Mouse (Mus musculus) embryonic stem cell, embryonic (primary cell): ENCODE results near the gene Hhip.
"Not testable (repeated sequence)": the region's sequence is repeated elsewhere in the genome, so short reads cannot be mapped to it uniquely, and the experiment has no call there.

ENCODE experiments used
- CTCF ChIA-PET, 4 experiments: fragments of 300-600 bp in 2 of 4; fragments of 350-600 bp in 2 of 4; sonication (Branson Sonifier 250); formaldehyde crosslinking; loops; one replicate each; lab custom pipeline; 2022; ENCODE audit warnings: inconsistent platforms in 2 of 4; lab: Charles Lee
- POLR2A ChIA-PET, 4 experiments: fragments of 300-600 bp in 2 of 4; fragments of 350-600 bp in 2 of 4; sonication (Branson Sonifier 250); formaldehyde crosslinking; loops; one replicate each; lab custom pipeline; 2022; ENCODE audit warnings: antibody characterized with exemption in 4 of 4, inconsistent platforms in 1 of 4; lab: Charles Lee

Hhip gene

DNA sequence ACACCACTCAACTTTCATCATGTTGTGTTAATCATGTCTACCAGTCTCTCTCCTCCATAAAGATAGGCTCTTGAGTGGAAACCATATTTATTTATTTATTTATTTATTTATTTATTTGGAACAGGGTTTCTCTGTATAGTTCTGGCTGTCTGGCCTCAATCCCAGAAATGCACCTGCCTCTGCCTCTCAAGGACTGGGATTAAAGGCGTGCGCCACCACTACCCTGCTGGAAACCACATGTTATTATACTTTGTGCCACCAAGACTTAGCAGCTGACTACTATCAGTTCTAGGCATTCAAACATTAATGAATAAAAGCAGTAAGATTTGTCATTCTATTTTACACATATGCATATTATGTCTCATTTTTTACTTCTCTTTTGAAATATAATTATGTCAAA, 42.0 kb downstream of the Hhip start:
- CTCF ChIA-PET: no interaction called here
- POLR2A ChIA-PET: no interaction called here

DNA sequence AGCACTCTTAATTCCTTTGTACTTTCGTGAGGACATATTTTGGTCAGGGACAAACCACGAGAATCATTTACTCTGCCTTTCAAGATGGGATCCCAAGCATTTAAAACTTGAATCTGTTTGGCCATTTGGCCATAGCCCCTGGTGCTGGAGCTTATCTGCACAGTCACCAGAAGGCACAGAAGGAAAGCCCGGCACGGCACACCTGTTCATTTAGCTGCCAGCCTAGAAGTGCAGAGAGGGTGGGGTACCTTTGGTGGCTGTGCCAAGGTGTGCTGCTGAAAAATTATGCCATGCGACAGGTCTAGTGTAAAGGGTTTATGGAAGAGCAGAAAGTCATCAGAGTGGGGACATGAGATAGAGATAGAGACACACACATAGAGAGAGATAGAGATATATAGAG, 53.4 kb downstream of the Hhip start:
- ChIA-PET CTCF (interaction anchor here in 1 of 4 experiments (0.6 kb wide), 1 partner anchor 1638 kb away, joined by 3 read pairs; no protein-coding TSS in a partner anchor), POLR2A (no interaction called here)

DNA sequence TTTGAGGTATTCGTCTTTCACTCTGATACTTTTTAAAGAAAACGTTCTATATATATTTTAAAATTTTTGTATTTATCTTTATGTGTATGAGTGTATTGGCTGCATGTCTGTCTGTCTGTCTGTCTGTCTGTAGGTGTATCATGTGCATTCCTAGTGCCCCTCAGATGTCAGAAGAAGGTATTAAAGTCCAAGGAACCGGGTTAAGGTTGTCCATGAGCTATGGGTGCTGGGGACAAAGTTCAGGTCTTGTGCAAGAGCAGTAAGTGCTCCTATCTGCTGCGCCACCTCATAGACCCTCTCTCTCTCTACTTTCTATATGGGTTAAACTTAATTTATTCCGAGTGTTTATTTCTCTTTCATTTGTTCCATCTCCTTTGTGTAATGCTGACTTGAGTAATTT, 55.5 kb downstream of the Hhip start:
- ChIA-PET POLR2A (no interaction called here), CTCF (no interaction called here)

DNA sequence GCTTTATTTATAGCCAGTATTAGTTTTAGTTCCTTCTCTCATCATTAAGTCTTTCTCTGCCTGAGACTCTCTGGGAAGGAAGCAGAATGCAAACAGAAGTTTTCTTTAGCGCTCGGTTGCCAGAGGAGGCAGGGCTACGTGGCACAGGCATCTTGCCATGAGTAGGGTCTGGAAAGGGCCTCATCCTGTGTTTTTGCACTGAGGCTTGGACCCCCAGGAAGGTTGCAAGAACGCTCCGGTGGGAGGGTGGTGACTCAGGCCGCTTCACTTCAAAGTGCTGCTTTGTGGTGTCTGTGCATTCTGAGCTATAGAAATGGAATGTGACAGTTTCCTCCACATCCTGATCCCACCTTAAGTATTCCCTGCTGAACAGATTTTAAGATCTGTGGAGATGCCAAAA, 62.7 kb downstream of the Hhip start:
- CTCF ChIA-PET: interaction anchor here in 1 of 4 experiments (0.8 kb wide), 1 partner anchor 9 kb away, joined by 3 read pairs; no protein-coding TSS in a partner anchor
- POLR2A ChIA-PET: no interaction called here

DNA sequence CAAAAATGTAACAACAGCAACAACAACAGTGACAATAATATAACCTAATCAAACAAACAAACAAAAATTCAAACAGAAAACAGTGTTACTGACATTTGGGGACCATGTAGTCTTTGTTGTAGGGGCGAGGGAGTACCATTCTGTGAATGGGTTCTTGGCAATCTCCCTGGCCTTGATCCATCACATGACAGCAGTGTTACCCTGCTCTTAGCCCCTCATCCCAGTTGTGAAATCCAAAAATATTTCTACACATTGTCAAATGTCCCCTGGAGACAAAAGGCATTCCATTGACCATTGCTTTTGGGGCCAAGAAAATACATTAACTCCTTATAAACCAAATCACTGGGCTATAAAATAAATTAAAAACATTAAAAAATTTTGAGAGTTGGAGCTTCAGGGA, 64.3 kb downstream of the Hhip start:
- POLR2A ChIA-PET: no interaction called here
- CTCF ChIA-PET: no interaction called here

DNA sequence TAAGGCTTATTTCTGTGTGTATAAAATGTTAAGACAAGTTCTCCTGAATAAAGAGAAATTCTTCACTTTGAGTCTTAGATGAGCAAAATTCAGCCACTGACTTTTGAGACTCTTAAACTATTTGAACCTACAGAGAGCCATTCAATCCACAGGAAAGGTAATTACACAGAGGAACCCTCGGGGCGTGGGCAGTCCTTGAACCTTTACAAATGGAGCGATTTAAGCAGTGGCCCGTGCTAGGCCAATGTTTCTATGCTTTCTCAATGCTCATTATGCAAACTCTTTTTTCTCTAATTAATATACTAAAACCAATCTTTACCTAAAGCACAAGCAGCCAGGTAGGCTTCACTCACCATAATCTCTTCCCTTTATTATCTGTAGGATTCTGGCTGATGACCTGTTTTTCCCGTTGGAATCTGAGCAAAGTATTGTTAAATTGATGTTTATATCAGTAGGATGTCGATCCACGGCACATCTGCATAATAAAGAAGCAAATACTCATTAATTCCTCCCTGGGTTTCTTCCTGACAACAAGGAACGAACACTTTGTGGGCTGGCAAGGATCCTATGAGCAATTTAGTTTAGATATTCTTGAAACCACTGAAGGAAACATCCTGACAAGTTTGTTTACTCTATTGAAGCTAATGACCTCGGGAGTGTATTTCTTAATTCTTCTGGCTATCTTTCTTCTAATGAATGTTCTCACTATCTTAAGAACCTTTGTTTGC, 65.5 kb downstream of the Hhip start:
- ChIA-PET CTCF (no interaction called here), POLR2A (no interaction called here)

DNA sequence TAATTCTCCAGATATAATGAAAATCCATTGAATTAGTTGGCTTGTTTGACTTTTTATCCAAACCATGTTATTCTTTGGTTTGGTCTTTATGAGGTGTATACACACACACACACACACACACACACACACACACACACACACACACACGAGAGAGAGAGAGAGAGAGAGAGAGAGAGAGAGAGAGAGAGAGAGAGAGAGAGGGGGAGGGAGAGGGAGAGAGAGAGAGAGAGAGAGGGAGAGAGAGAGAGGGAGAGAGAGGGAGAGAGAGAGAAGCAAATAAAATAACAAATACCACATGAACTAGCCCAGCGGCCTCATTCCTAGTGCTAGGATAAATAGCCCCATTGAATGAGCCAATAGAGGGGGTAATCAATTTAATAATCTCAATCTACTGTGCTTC, 66.4 kb downstream of the Hhip start:
- POLR2A ChIA-PET: not testable (repeated sequence)
- CTCF ChIA-PET: interaction anchor here in 2 of 4 experiments (0.7 kb wide), 2 partner anchors 40 to 634 kb away, joined by 3 to 9 read pairs; no protein-coding TSS in a partner anchor

DNA sequence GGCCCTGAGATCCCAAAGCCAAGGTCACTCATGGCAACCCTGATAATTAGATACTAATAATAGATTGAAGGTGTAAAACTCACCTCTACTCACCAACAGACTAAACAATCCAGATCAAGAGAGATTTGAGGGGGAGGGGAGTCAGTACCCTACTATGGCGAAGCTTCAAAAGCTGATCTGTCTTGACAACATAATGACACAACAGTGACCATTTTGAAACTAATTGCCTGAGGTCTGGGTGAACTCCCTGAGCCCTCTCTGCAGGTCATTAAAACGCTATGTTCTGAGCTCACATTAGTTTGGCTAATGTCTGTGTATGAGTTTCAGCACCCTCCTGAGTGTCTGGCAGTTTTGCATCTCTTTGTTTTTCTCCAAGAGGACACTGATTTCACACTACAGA, 72.9 kb downstream of the Hhip start:
- ChIA-PET CTCF (no interaction called here), POLR2A (no interaction called here)

DNA sequence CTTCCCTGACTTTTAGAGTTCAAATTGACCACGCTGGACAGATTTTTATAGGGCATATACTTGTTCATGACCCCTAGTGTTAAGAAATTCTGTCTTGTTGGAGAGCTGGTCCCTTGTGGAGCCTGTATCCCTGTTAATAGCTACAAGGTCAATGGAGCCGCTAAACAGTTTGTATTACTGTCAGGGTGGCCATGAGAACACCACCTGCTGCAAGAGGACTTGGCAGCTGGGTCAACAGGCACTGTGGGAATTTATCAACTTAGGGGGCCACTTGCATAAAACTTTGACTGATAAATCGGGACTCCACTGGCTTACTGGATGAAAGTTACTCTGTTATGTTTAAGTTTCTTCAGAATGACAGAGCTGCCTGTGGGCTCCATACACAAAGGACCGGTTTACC, 75.7 kb downstream of the Hhip start:
- CTCF ChIA-PET: no interaction called here

DNA sequence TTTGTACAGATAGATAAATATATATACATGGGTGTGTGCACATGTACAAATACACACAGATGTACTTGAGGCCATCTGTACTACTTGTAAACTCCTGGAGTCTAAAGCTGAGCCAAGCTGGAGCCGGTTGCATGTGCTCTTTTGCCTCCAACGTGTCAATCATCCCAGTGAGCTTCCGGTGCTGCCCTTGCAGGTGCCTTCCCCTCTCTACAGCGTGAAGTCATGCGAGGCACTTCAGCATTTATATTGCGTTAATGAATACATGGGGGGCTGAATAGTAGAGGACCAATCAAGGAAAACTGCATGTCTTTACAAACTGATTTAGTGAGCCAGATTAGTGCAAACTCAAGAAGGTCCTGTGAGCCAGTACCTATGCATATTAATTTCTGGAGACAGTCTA, 91.6 kb downstream of the Hhip start:
- POLR2A ChIA-PET: no interaction called here
- CTCF ChIA-PET: no interaction called here

More for the DNA sequence above, 75.7 kb downstream of the Hhip start:
- POLR2A ChIA-PET: no interaction called here

DNA sequence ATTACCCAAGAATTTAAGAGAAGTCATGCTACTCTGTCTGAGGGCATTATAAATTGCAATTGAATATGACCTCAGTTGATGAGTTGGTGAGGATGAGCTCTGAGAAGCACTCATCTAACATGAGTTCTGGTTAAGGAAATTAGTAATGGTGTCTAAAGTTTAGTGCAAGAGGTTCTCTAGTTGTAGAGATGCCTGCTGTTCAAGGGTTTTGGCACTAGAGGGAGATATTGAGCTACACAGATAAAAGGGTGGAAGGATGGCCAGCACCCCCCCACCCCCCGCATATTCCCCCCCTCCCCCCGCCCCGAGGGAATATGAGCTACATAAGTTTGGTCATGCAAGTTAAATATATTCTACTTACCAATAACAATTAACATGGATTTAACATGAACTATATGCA, 104.9 kb downstream of the Hhip start:
- POLR2A ChIA-PET: interaction anchor here in 1 of 4 experiments (0.6 kb wide), 1 partner anchor 110 kb away, joined by 5 read pairs; no protein-coding TSS in a partner anchor
- CTCF ChIA-PET: interaction anchor here in 1 of 4 experiments (0.6 to 1.0 kb wide), 4 partner anchors 11 to 533 kb away, joined by 3 to 4 read pairs (median 4); no protein-coding TSS in a partner anchor

DNA sequence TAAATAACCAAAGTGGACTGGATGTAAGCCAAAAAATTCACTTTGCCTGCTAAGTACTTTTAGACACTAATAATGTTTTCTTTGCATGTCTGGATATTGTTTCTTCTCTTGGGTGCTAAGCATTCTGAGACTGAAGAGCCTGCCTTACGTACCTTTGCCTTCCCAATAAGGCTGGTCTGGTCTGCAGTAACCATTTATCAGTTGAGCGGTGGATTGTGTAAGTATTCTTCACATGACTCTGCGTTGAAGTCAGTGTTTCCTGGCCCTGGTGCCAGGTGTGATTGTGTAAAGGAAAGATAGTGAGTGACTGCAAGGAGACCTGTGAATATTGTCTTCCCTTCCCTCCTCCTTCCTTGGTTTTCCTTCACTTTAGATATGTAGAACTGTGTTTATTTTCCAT, 107.4 kb downstream of the Hhip start:
- ChIA-PET CTCF (interaction anchor here in 1 of 4 experiments (0.6 kb wide), 1 partner anchor 531 kb away, joined by 3 read pairs; no protein-coding TSS in a partner anchor), POLR2A (interaction anchor here in 1 of 4 experiments (0.6 kb wide), 1 partner anchor 532 kb away, joined by 4 read pairs; no protein-coding TSS in a partner anchor)

DNA sequence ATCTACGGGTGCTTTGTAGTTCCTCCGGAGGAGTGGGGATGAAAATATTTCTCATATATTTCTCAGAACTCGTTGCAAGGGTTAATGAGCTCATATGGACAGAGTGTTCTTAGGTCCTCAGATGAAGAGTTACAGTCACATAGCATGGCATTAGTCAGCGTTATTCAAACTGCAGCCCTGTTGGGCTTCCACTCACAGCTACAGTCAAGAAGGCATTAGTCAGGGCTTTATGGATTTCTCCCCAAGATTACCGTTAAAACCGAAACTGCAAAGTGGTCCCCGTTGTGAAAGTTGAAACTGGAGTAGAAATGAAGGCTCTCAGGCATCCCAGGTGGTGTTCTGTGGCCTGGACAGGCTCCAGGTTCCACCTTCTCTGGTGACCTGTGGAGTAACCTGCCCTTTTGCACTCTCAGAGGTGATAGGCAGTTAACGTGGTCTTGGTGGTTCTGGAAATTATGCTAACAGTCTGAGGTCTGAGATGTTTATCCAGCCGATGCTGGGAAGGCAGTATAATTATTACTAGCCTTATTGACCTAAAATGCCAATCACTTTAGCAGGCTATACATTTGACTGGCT, 112.2 kb downstream of the Hhip start:
- ChIA-PET CTCF (no interaction called here), POLR2A (no interaction called here)

DNA sequence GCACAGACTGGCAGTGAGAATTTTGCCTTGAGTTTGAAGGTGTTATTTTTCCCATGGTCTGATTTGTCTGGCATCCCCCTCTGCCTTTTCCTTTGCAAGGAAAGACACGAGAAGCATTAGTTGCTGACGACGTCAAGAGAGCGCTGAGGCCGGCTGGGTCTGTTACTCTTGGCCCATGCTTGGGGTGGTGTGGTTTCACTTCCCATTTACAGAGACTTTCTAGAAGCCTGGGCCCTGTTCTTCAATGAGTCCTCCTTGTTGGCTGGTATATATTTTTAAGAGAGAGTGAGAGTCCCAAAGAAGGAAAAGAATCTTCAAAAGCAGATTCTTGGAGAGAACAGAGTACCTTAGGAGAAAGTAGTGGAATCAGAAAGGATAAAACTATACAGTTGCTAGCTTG, 116.7 kb downstream of the Hhip start:
- CTCF ChIA-PET: no interaction called here

DNA sequence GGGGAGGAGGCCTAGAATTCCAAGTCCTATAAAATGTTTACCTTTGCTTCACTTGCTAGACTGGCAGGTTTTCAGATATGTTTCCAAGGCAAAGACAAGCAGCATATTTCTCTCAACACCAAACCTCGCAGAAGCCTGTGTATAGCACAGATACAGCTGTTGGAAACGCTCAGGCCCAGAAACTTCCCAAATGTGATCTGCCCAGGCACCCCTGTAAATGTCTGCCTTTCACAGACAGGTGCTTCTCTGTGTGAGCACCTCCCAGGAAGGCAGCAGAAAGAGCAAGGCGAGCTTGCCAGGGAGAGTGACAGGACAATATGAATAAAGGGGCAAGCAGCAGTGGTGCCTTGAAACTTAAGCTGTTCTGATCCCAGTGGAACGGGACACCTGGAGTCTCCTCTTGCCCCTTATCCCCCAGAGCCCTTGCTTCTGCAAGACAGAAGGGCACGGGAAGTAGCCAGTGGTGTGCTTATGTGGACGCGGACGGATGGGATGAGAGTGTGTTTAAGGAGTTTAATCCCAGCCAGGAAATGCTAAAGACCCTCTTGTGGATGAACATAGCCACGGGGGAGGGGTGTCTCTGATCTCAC, 120.9 kb downstream of the Hhip start:
- ChIA-PET POLR2A (no interaction called here), CTCF (no interaction called here)

More for the DNA sequence above, 116.7 kb downstream of the Hhip start:
- POLR2A ChIA-PET: no interaction called here

DNA sequence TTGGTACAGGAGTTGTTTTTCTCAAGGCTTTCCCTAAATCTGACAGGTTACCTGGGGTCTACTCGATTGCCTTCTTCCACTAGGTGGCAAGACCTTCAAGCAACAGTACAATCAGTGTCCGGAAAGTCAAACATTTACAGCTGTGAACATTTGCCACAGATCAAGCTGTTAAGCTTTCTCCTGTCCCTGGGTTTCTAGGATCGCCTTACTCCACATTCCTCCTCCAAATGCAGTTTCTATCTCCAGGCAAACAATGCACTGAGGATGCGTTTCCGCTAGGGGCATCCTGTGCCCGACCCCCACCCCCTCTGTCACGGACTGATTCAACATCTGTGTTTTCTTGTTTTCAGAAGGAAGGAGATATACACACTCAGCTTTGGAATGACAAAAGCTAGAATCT, 122.0 kb downstream of the Hhip start:
- CTCF ChIA-PET: interaction anchor here in 1 of 4 experiments (0.6 kb wide), 1 partner anchor 25 kb away, joined by 3 read pairs; no protein-coding TSS in a partner anchor
- POLR2A ChIA-PET: no interaction called here

DNA sequence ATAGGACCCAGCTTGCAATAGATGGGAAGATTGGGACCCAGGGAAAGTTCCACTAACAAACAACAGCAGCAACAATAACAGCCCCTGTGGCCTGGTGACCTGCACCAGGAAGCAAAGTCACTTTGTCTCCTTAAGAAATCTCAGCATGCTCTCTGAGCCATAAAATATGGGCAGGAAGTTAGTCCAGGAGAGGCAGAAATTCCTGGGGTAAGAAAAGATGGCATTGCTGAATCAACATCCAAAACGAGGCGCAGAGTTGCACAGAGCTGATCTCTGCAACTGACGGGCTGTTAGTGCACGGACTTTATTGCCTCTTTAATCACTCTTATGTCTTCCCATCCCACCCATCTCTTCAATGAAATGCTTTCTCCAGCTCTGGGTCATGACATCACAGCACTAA, 128.6 kb downstream of the Hhip start:
- POLR2A ChIA-PET: no interaction called here
- CTCF ChIA-PET: no interaction called here

DNA sequence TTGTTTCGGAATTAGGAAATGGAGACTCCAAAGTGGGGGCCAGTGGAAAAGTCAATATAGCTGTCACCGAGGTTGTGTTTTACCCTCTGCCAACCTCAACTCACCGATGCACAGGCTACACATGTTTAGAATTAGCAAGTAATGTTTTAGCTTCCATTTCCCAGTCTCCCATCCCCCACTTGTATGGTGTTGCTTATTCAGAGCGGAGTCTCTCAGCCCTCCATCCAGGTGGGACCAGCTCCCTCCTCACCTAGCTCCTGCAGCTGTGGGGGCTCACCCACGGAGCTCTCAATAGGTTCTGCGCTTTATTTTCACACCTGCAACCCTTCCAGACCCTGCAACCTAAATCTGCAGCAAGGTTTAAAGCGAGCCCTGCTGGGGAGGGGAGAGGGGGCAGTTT, 140.6 kb downstream of the Hhip start:
- ChIA-PET CTCF (no interaction called here), POLR2A (no interaction called here)
